Mouse (Mus musculus): ENCODE measurements around the gene Polg.

Polg gene

GRCm38 (mm10) chr7:79466053-79466901 lies at the start of gene Polg:
Gene Polg, minus strand, starts transcription at chr7:79466362.
- in situ Hi-C loops (cut with MboI; ENCODE audit: low pct_unique_long_range_greater_than_20kb in 1 of 2, low sequenced_read_pairs in 2 of 2, unreplicated experiment in 1 of 2) = loop anchor here in 1 of 2 experiments (5.0 kb wide), 1 partner anchor 89 kb away; no protein-coding TSS in a partner anchor

DNA sequence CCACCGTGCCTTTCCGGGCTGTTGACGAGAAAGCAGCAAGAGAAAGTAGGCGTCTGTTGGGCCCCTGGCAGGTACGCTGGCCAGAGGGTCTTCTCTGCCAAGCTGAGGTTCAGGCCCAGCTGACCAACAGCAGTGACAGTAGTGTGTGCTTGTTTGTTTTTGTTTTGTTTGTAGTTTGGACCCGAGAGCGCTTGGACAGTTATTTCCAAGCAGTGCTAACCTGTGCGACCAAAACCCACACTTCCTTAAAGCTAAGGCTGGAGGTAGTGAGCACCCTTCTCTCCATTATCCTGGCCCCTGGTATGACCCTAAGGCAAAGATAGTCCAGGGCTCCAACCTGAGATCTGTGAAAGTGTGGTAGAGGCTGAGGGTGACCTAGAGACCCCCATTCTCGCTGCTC lies 49.7 kb upstream of the Polg start:
- in situ Hi-C loops (cut with MboI; ENCODE audit: low pct_unique_long_range_greater_than_20kb in 1 of 2, low sequenced_read_pairs in 2 of 2, unreplicated experiment in 1 of 2) = no loop called here

GRCm38 (mm10) chr7:79515221-79515743 lies 49.1 kb upstream of the Polg start:
- in situ Hi-C loops (cut with MboI; ENCODE audit: low pct_unique_long_range_greater_than_20kb in 1 of 2, low sequenced_read_pairs in 2 of 2, unreplicated experiment in 1 of 2) = no loop called here

DNA sequence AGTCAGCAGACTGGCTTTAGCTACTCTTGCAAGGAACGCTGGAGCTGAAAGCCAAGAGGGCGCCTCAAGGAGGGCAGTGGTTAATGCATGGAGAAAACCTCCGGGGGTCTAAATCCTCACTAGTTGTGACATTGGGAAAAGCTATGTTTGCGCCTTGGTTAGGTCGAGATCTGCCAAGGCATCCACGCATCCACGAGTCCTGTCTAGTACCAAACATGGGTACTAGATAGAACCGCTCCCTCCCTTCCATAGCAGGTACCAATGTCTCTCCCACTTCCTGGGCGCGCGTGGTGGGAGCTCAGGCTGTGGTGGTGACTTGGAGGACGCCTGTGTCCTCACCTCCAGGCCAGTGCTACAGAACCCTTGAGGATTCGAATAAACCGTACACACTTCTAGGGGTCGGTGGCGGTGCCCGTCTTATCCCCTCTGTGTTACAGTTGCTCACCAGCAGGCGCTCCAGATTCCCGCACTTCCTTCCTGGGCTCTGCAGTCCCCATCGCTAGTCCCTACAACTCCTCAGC lies 48.3 kb upstream of the Polg start:
- in situ Hi-C loops (cut with MboI; ENCODE audit: low pct_unique_long_range_greater_than_20kb in 1 of 2, low sequenced_read_pairs in 2 of 2, unreplicated experiment in 1 of 2) = no loop called here

- in situ Hi-C loops (cut with MboI; ENCODE audit: low pct_unique_long_range_greater_than_20kb in 1 of 2, low sequenced_read_pairs in 2 of 2, unreplicated experiment in 1 of 2) = no loop called here
Measured at GRCm38 (mm10) chr7:79513466-79513865, 47.3 kb upstream of the Polg start.

GRCm38 (mm10) chr7:79512496-79512895 lies 46.3 kb upstream of the Polg start:
- in situ Hi-C loops (cut with MboI; ENCODE audit: low pct_unique_long_range_greater_than_20kb in 1 of 2, low sequenced_read_pairs in 2 of 2, unreplicated experiment in 1 of 2) = no loop called here

- in situ Hi-C loops (cut with MboI; ENCODE audit: low pct_unique_long_range_greater_than_20kb in 1 of 2, low sequenced_read_pairs in 2 of 2, unreplicated experiment in 1 of 2) = no loop called here
Measured at GRCm38 (mm10) chr7:79511656-79512055, 45.5 kb upstream of the Polg start.

DNA sequence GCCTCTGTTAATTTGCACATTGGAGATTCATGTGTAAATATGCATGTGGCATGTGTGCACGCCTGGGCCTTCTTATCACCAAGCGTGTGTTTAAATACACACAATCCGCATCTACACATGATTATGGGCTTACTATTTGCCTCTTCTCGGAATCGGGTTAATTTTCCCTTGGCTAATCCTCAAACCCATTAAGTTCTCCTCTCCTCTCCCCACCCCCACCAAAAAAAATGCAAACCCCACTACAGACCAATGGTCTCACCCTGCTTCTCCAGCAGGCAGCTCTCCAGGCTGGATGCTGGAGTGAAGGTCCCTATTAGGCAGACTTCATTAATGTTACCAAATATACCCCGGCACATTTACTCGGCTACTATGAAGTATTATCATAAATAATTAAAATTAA lies 45.0 kb upstream of the Polg start:
- in situ Hi-C loops (cut with MboI; ENCODE audit: low pct_unique_long_range_greater_than_20kb in 1 of 2, low sequenced_read_pairs in 2 of 2, unreplicated experiment in 1 of 2) = no loop called here

DNA sequence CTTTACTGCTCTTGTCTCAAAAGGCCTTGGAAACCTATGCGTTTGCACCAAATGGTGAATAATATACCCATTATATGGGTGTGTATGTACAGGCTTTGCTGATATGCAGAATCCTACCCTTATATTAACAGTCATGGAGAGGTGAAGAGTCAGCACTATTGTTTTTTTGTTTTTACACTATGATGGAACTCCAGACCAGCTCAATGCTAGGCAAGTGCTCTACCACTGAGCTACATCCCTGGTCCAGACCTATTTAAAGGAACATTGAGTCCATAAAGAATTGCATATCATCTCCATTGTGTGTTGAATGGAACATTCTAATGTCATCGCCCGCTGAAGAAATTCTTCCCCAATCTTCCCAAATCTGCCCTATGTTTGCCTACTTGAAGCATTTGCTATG lies 44.5 kb upstream of the Polg start:
- in situ Hi-C loops (cut with MboI; ENCODE audit: low pct_unique_long_range_greater_than_20kb in 1 of 2, low sequenced_read_pairs in 2 of 2, unreplicated experiment in 1 of 2) = no loop called here

- in situ Hi-C loops (cut with MboI; ENCODE audit: low pct_unique_long_range_greater_than_20kb in 1 of 2, low sequenced_read_pairs in 2 of 2, unreplicated experiment in 1 of 2) = no loop called here
Measured at GRCm38 (mm10) chr7:79509710-79510109, 43.5 kb upstream of the Polg start.

- in situ Hi-C loops (cut with MboI; ENCODE audit: low pct_unique_long_range_greater_than_20kb in 1 of 2, low sequenced_read_pairs in 2 of 2, unreplicated experiment in 1 of 2) = no loop called here
Measured at GRCm38 (mm10) chr7:79509235-79509607, 43.1 kb upstream of the Polg start.

- in situ Hi-C loops (cut with MboI; ENCODE audit: low pct_unique_long_range_greater_than_20kb in 1 of 2, low sequenced_read_pairs in 2 of 2, unreplicated experiment in 1 of 2) = no loop called here
Measured at GRCm38 (mm10) chr7:79508280-79509234, 42.4 kb upstream of the Polg start.

DNA sequence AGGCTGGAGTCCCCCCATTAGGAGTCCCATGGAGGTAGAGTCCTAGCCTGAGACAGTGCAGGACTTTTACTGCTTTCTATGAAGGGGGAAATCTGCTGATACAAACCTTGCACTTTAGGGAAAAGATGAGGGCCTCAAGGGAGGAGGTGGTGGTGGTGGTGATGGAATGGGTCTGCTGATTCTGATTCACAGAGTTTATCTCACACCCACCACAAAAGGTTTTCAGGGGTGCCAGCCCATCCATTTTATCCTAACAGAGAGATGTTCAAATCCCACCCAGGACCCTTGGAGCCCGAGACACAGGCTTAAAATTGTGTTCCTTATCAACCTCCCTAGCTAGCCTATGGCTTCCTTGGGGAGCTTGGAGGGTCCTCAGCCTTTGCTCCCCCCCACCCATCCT lies 41.6 kb upstream of the Polg start:
- in situ Hi-C loops (cut with MboI; ENCODE audit: low pct_unique_long_range_greater_than_20kb in 1 of 2, low sequenced_read_pairs in 2 of 2, unreplicated experiment in 1 of 2) = no loop called here

GRCm38 (mm10) chr7:79507101-79507705 lies 41.0 kb upstream of the Polg start:
- in situ Hi-C loops (cut with MboI; ENCODE audit: low pct_unique_long_range_greater_than_20kb in 1 of 2, low sequenced_read_pairs in 2 of 2, unreplicated experiment in 1 of 2) = no loop called here

DNA sequence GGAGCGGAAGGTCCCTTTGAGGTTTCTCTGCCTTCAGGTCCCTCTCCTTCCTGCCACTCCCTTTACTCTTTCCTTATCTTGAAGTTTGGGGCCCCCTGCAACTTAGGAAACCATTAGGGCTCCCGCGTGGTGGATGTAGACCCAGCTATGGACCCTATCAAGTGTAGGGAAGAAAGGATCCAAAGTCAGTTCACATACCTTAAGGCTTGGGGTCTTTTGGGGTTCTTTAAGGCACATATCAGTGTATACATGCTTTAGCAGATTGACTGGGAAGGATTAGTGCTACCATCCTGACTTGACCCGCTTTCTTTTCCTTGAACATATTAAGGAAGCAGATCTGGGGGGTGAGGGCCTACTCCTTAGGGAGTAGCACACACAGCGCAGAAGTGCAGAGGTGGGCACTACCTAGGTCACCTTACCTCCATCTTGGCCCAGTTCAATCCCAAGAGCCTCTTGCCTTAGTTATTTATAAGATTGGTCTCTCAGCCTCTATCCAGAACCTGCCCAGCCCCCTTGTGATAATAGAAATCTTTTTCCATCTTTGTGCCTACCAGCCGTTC lies 40.4 kb upstream of the Polg start:
- in situ Hi-C loops (cut with MboI; ENCODE audit: low pct_unique_long_range_greater_than_20kb in 1 of 2, low sequenced_read_pairs in 2 of 2, unreplicated experiment in 1 of 2) = no loop called here

DNA sequence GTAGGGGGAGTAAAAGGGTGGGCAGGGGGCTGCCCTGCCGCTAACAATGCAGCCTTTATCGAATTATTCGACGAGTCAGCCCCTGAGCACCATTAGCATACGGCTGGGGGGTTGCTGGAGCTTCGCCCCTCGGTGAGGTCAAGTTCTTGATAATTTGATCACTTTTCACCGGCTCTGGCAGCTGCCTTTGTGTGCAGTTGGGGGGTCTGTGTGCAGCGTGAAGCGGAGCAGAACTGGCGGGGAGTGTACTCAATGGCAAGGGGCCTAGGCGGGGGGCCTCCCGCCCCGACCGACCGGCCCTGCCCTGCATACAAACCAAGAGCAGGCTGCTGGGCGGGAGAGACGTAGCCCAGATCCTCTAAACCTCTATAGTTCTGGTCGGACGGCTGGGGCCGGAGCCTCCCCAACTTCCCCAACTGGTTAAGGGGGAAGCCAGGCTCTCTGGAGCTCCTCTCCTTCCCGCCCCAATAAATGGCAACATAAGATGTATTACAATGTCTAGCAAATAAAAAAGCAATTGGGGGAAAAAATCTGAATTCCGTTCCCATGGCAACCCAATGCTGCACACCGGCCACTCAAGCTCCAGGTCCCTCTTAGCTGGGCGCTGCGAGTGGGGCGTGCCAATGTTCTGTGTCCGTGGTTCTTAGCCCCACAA lies 39.8 kb upstream of the Polg start:
- in situ Hi-C loops (cut with MboI; ENCODE audit: low pct_unique_long_range_greater_than_20kb in 1 of 2, low sequenced_read_pairs in 2 of 2, unreplicated experiment in 1 of 2) = no loop called here

GRCm38 (mm10) chr7:79505376-79505775 lies 39.2 kb upstream of the Polg start:
- in situ Hi-C loops (cut with MboI; ENCODE audit: low pct_unique_long_range_greater_than_20kb in 1 of 2, low sequenced_read_pairs in 2 of 2, unreplicated experiment in 1 of 2) = no loop called here

DNA sequence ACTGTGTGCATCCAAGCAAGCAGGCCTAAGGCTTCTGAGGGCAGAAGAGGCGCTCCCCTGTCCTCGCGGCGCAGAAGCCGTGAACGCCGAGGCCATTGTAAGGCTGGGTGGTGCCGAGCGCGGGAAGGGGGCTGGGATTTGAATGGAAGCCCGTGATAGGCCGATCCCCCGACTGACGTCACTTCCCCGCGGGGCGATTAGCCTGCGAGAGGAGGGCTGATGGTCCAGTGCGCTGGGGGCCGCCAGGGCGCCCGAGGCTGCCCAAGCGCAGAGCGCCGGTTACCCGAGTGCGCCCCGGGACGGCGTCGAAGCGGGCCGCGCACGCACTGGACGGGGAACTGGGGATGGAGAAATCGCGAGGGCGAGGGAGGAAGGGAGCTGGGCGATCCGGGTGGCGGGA lies 38.6 kb upstream of the Polg start:
- in situ Hi-C loops (cut with MboI; ENCODE audit: low pct_unique_long_range_greater_than_20kb in 1 of 2, low sequenced_read_pairs in 2 of 2, unreplicated experiment in 1 of 2) = no loop called here

Measured in mouse embryonic stem cell (cell line).